Comparison of ENCODE assay signal across 24 mouse cellular contexts in the genomic region with DNA sequence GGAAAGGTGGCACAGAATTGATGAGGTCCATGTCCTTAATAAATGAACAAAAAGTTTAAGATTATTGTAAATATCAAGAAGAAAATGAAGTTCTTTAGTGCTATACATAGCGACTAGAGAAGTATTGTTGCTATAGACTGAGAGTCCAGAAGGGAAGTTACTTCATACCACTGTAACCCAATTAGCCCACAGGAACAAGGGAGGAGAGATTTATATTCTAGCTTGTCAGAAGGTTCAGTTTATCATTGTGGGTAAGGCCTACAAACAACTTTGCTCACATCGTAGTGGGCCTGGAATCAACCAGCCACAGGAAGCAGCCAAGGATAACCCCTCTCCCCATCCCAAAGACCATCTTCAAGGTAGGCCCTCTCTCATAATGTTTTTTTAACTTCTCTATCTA.
"Had no signal": no experiment of that assay in that cellular context is flagged by ENCODE, and none has a peak within 500 bp of the region (broad histone marks: within the 10 kb centered on the region; RNA-seq: fewer than 3 reads in every experiment).

No protein-coding gene starts in this region.

- H3K4me3 ChIP-seq: gastrocnemius, adult 2 months; heart, adult 2 months; heart, embryonic 13.5 days; heart, embryonic 15.5 days; hindbrain, embryonic 13.5 days; hindbrain, embryonic 15.5 days; layer of hippocampus, adult 2 months; left cerebral cortex, adult 2 months; limb, embryonic 13.5 days; limb, embryonic 15.5 days; liver, embryonic 12.5 days had no signal

- H3K27ac ChIP-seq: gastrocnemius, adult 2 months; heart, adult 2 months; heart, embryonic 13.5 days; heart, embryonic 15.5 days; hindbrain, embryonic 13.5 days; hindbrain, embryonic 15.5 days; hindbrain, postnatal 0 days; layer of hippocampus, adult 2 months; left cerebral cortex, adult 2 months; limb, embryonic 13.5 days; limb, embryonic 15.5 days; liver, embryonic 12.5 days; liver, embryonic 14.5 days had no signal

- DNase-seq: gastrocnemius, adult 2 months; gastrocnemius, postnatal 10 days; gastrocnemius, postnatal 25 days; heart, adult 11 months; heart, adult 2 months; heart, postnatal 4 days; kidney, adult 11 months; kidney, adult 2 months; kidney, postnatal 10 days; kidney, postnatal 25 days; kidney, postnatal 4 days; left cerebral cortex, postnatal 4 days had no signal

- H3K36me3 ChIP-seq: heart, embryonic 13.5 days; heart, embryonic 15.5 days; hindbrain, embryonic 13.5 days; hindbrain, embryonic 15.5 days; limb, embryonic 13.5 days; limb, embryonic 15.5 days; liver, embryonic 12.5 days had no signal

- ATAC-seq: hindbrain, postnatal 0 days; intestine, embryonic 16.5 days; liver, embryonic 12.5 days had no signal

- H3K4me1 ChIP-seq: heart, embryonic 13.5 days; heart, embryonic 15.5 days; hindbrain, embryonic 13.5 days; hindbrain, embryonic 15.5 days; limb, embryonic 13.5 days; limb, embryonic 15.5 days had no signal

- H3K9ac ChIP-seq: heart, embryonic 13.5 days; heart, embryonic 15.5 days; hindbrain, embryonic 13.5 days; hindbrain, embryonic 15.5 days; limb, embryonic 13.5 days; limb, embryonic 15.5 days; liver, embryonic 12.5 days; liver, embryonic 14.5 days had no signal

- H3K27me3 ChIP-seq: heart, embryonic 13.5 days; heart, embryonic 15.5 days; hindbrain, embryonic 13.5 days; hindbrain, embryonic 15.5 days; limb, embryonic 13.5 days; limb, embryonic 15.5 days; liver, embryonic 12.5 days had no signal

- H3K9me3 ChIP-seq: heart, embryonic 13.5 days; heart, embryonic 15.5 days; hindbrain, embryonic 13.5 days; hindbrain, embryonic 15.5 days; limb, embryonic 13.5 days; limb, embryonic 15.5 days; liver, embryonic 12.5 days had no signal
